Mouse (Mus musculus) leukemia stem cell, adult 10-12 weeks (primary cell): ENCODE data around the gene Cpxcr1. TPM values are rescaled to one million over a fixed set of nuclear protein-coding genes. Genes with fewer than 3 reads are reported as not detected.

Experiments
- polyA plus RNA-seq: library from polyadenylated mRNA; stranded (reverse); fragments of >175 nt; gene quantifications from 2 replicates; pipeline ENCODE4 v1.2.3, GENCODE M21; 2012; ENCODE audit warnings: low replicate concordance

Cpxcr1 gene
- polyA plus RNA-seq, result not detected in 2 replicates

DNA sequence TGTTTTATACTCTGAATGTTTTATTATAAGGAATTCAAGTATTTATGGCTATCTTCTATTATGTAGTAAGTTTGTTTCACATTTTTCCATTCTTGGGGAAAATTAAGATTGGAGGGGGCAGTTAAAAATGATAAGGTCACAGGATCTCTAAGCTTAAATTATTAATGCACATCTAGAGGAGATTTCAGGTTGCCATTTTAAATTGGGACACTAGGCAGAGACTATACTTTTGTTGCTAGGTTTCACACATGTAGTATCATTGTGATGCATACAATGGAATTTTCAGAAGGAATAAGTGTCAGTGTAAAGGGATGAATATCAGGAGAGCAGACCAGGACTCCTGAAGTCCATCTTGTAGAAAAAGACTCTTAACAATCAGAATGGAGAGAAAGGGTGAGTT lies at the start of gene Cpxcr1:
Gene Cpxcr1, plus strand, starts transcription at position 301 of the 400 bp plus-strand sequence.

Other genes starting within 250 kb of the Cpxcr1 start
- gene H2afb2, start 232.2 kb downstream of the Cpxcr1 start, polyA plus RNA-seq, result not detected in 2 replicates